Mouse (Mus musculus): ENCODE results near the gene Bcr. TPM values are rescaled to one million over a fixed set of nuclear protein-coding genes. Genes with fewer than 3 reads are reported as not detected.
A peak's percentile ranks its signal among the peaks of the same experiment; 100 is the strongest.

Gene Bcr
- polyA plus RNA-seq, 1 experiment from 2014 or later: 14.3 TPM

DNA sequence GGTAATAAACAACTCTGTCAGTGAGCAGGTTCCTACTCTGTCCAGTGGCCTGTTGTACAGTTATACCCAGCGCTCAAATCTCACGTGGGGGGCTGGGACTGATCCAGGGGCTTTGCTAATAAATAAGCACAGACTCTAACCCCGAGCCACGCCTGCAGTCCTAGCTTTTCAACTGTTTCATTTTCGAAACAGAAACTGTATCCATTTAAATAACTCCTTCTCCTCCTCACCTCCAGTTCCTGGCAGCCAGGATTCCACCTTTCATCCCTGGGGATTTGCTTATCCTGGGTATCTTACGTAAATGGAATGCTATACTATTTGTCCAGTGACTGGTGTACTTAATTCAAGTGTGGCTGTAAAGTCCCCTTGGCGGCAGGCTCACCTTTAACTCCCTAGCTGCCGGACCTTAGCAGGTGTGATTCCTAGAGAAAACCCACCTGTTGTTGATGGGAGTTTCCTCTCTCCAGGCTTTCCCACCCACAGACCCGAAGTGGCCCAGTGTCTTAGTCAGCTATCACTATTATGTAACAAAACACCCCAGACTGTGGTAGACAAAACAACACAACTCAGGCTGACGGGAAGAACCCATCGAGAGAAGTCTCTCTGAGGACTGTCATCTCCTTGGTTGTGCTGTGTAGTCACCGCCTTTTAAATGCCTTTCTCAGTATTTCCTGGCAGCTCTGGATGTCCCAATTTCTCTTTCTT lies 8.4 kb downstream of the Bcr start:
- 0 out of 2 replicates have a peak, but pooled peaks cover 4% of the 10 kb centered on the region for H3K27me3 ChIP-seq (replicated peaks)
- no peak overlapping the region for H3K4me3 ChIP-seq
- H3K9me3 ChIP-seq: no peaks in the 10 kb centered on the region
- ATAC-seq (ENCODE audit: extremely low read depth, insufficient number of reproducible peaks, low FRiP score, low TSS enrichment): no peak
- H3K4me2 ChIP-seq: peak overlapping the region; percentile 36
- peaks cover 75% of the 10 kb centered on the region for H3K4me1 ChIP-seq
- no peak overlapping the region for H3K9ac ChIP-seq
- 45% methylated on average over 12 of the region's 12 CpGs for WGBS
- H3K36me3 ChIP-seq: peaks cover 10% of the 10 kb centered on the region
- no peak overlapping the region for H3K27ac ChIP-seq (replicated peaks)

DNA sequence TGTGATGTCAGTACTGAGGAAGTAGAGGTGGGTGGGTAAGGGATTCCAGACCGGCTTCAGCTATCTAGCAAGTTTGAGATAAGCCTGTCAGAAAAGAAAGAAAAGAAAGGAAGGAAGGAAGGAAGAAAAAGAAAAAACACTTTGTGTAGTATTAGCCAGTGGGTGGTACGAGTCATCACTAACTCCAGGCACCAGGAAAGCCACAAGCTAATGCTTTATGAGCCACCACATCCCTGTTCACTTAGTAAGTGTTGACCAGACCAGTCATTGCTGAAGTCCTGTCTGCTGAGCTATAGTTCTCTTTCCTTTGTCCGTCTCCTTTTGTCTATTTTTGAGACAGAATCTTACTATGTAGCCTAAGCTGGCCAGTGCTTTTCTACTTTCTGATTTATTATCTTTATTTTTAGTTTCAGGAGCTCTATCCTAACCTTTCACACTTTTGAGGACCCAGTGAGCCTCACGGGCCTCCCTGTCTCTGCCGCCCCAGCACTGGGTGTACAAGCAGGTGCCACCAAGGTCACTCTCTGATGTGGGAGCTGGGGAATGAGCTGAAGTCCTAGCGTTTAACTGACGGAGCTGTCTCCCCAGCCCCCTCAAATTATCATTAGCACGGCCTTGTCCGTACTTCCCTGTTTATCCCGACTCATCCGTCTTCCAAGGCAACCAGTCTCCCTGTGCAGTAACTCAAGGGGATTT lies 10.0 kb downstream of the Bcr start:
- no peak for ATAC-seq (ENCODE audit: extremely low read depth, insufficient number of reproducible peaks, low FRiP score, low TSS enrichment)
- H3K4me2 ChIP-seq: peak overlapping the region; percentile 3; the same call in 1 of the 2 replicates
- no peaks in the 10 kb centered on the region for H3K9me3 ChIP-seq
- 39% methylated on average over 11 of the region's 11 CpGs for WGBS
- 0 out of 2 replicates have a peak, but pooled peaks cover 4% of the 10 kb centered on the region for H3K27me3 ChIP-seq (replicated peaks)
- H3K27ac ChIP-seq (replicated peaks): peak overlapping the region; percentile 48; the same call in 1 of the 2 replicates
- H3K4me1 ChIP-seq: peaks cover 64% of the 10 kb centered on the region
- H3K4me3 ChIP-seq: no peak overlapping the region
- H3K9ac ChIP-seq: no peak overlapping the region
- peaks cover 4% of the 10 kb centered on the region for H3K36me3 ChIP-seq

DNA sequence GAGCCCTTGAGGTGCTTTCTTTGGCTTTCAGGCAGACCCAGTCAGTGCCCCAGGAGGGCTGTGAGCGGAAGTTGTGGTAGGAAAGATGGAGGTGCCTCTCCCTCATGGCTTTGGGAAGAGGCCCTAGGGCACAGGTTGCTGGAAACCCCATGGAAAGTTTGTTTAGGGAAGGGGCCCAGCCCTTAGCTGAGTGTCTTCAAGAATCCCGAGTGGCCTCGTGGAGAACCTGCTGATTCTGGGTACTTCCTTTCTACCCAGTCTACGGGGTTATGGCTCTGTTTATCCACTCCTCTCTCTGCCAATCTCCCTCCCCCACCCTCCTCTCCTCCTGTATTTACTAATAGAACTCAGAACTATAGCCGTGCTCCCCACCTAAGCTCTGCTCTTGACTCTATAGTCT lies 15.3 kb downstream of the Bcr start:
- H3K4me2 ChIP-seq: no peak overlapping the region
- no peaks in the 10 kb centered on the region for H3K9me3 ChIP-seq
- H3K4me1 ChIP-seq: peaks cover 22% of the 10 kb centered on the region
- H3K9ac ChIP-seq: no peak overlapping the region
- 68% methylated on average over 5 of the region's 5 CpGs for WGBS
- no peak overlapping the region for H3K4me3 ChIP-seq
- peaks cover 7% of the 10 kb centered on the region; the same call in 1 of the 2 replicates for H3K27me3 ChIP-seq (replicated peaks)
- no peak overlapping the region for H3K27ac ChIP-seq (replicated peaks)
- ATAC-seq (ENCODE audit: extremely low read depth, insufficient number of reproducible peaks, low FRiP score, low TSS enrichment): no peak
- no peaks in the 10 kb centered on the region for H3K36me3 ChIP-seq

DNA sequence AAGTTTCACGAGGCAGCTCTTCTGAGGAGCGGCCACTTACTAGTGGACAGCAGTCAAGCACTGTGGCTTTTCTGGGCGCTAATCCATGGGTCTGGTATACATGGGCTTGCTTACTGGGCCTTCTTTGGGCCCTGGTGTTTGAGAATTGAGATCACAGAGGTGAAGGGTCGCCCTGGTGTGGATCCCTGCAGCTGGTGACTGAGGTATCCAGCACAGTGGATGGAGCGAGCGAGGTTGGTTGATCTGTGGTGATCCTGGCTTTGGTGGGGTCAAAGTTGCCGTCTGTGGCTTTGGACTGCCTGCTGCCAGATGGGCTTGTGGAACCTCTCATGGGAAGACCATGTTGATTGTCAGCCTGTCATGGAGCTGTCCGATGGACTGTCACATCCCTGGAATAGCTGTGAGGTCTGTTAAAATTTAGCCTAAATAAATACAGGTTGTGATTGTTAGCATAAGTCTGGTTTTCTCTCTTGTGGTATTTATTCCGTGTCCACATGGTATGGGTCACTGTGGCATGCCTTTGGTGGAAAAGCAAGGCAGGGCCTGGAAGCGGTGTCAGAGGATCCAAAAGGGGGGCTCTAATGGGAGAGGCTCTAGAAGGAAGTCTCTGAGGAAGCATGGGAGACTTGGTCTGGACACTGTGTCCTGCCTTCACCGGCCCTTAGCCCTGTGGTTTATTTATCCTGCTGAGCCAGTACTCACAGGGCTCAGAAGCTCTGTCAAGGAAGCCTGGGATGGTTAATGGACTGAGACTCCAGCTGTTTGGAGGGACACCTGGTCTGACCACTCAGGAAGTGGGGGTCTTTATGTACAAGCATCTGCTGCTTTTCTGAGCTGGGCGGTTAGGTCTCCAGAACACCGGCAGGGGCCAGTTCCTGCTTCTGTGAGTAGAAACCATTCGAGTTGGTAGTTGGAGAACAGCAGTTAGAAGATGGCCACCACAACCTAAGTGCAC lies 18.1 kb downstream of the Bcr start:
- Histone ChIP-seq H3K9ac (no peak overlapping the region), H3K36me3 (no peaks in the 10 kb centered on the region), H3K9me3 (no peaks in the 10 kb centered on the region), H3K27me3 (replicated peaks) (peaks cover 7% of the 10 kb centered on the region; the same call in 1 of the 2 replicates), H3K4me2 (no peak overlapping the region), H3K4me3 (no peak overlapping the region), H3K27ac (replicated peaks) (no peak overlapping the region), H3K4me1 (0 out of 2 replicates have a peak, but pooled peaks cover 4% of the 10 kb centered on the region)
- no peak for ATAC-seq (ENCODE audit: extremely low read depth, insufficient number of reproducible peaks, low FRiP score, low TSS enrichment)
- WGBS: 78% methylated on average over 14 of the region's 14 CpGs

DNA sequence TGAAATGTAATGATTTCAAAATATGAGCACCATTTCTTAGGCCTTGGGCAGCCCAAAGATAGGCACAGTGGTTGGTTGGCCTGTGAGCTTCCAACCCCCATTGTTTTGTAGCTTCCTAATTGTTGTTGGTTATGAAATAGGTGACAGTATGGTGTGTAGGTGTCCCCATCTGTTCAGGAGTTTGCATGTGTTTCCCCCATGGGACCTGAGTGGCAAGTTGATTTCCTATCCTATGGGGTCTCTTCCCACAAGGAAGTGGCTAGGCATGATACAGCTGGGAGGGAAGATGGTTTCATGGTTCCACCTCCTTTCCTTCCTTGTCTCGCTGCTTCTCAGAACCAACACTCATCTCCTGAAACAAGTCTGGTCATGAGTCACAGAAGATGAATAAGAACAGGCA lies 24.9 kb downstream of the Bcr start:
- ATAC-seq (ENCODE audit: extremely low read depth, insufficient number of reproducible peaks, low FRiP score, low TSS enrichment): no peak
- no peak overlapping the region for H3K4me2 ChIP-seq
- H3K27ac ChIP-seq (replicated peaks): no peak overlapping the region
- no peaks in the 10 kb centered on the region for H3K36me3 ChIP-seq
- H3K4me1 ChIP-seq: no peaks in the 10 kb centered on the region
- H3K9me3 ChIP-seq: no peaks in the 10 kb centered on the region
- 62% methylated on average over 1 of the region's 1 CpGs for WGBS
- peaks cover 11% of the 10 kb centered on the region; the same call in 1 of the 2 replicates for H3K27me3 ChIP-seq (replicated peaks)
- no peak overlapping the region for H3K9ac ChIP-seq
- no peak overlapping the region for H3K4me3 ChIP-seq

DNA sequence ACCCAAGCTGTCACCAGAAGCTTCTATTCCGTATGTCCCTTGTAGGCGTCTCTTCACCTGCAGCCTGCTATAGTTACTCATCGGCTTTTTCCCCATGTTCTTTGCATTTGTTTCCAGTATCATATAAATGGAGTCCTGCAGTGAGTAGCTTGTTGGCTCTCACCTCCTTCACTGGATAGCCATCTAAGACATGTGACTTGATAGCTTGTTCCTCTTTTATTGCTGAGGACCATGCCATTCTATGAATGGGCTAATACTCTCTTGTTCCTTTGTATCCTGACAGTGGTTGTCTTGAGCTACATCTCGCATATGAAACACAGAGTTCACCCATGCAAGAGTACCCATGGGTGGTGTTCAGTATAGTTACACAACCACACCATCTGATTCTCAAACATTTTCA lies 28.1 kb downstream of the Bcr start:
- no peak overlapping the region for H3K4me3 ChIP-seq
- H3K36me3 ChIP-seq: no peaks in the 10 kb centered on the region
- peaks cover 21% of the 10 kb centered on the region for H3K4me1 ChIP-seq
- no peak overlapping the region for H3K9ac ChIP-seq
- ATAC-seq (ENCODE audit: extremely low read depth, insufficient number of reproducible peaks, low FRiP score, low TSS enrichment): no peak
- WGBS: 92% methylated on average over 4 of the region's 4 CpGs
- H3K9me3 ChIP-seq: no peaks in the 10 kb centered on the region
- H3K4me2 ChIP-seq: no peak overlapping the region
- peaks cover 32% of the 10 kb centered on the region for H3K27me3 ChIP-seq (replicated peaks)
- no peak overlapping the region for H3K27ac ChIP-seq (replicated peaks)

DNA sequence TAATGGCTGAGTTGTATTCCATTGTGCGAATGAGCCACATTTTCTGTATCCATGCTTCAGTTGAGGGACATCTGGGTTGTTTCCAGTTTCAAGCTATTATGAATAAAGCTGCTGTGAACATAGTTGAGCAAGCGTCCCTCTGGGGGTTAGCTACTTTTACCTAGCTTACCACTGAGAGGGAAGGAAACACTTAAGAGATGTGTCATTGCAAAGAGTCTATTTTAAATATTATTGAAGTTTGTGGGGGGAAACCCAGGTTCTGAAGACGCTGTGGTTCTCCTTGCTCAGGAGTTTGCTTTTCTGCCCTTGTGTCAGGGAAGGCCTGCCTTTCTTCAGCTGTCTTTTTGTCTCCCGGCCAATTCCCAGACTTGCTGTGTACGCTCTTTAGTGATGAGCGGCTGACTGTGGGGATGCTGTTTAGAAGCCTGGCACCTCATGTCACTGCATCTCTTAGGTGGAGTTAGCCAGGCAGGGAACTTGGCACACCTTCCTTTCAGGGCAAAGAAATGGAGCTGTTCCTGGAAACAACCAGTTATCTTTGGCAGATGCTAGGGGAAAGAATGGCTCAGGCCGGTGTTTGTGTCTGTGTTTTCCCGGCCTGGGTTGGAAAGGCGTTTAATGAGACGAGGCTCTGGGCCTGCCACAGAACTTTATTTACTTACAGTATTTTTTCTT lies 31.2 kb downstream of the Bcr start:
- Histone ChIP-seq H3K27ac (replicated peaks) (peak overlapping the region; percentile 1), H3K4me2 (no peak overlapping the region), H3K36me3 (no peaks in the 10 kb centered on the region), H3K4me1 (peaks cover 40% of the 10 kb centered on the region), H3K9ac (no peak overlapping the region), H3K27me3 (replicated peaks) (peaks cover 55% of the 10 kb centered on the region), H3K4me3 (no peak overlapping the region), H3K9me3 (no peaks in the 10 kb centered on the region)
- WGBS: 63% methylated on average over 10 of the region's 10 CpGs
- no peak for ATAC-seq (ENCODE audit: extremely low read depth, insufficient number of reproducible peaks, low FRiP score, low TSS enrichment)

DNA sequence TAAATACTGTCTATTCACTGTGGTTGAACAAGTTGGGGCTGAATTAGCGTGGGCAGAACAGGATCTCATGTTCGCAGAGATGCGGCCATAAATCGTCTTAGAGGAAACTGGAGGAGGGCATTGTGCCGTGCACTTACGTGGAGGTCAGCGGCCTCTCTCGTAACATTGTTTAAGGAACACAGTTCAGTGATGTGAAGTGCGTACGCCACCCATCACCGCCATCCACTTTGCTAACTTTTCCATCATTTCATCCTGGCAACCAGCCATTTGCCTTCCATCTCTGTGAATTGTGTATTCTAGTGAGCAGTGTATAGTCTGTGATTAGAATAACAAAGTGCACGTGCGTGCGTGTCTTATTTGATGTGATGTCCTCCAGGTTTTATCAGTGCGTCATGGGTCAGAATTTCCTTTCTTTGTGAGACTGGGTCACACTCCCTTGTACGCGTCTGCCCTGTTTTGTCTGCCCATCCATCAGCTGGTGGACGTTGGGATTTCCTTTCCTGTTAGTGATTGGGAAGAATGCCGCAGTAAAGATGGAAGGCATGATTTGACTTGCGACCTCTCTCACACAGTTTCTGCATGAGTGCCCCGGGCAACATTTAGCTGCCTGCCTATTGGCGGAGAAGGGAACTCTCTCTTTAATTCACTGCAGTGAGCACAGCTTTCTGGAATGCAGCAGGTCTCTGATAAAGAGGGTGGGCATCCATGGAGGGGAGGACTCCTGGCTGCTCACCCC lies 33.0 kb downstream of the Bcr start:
- no peak overlapping the region for H3K27ac ChIP-seq (replicated peaks)
- WGBS: 49% methylated on average over 22 of the region's 22 CpGs
- H3K9ac ChIP-seq: no peak overlapping the region
- peaks cover 62% of the 10 kb centered on the region for H3K27me3 ChIP-seq (replicated peaks)
- no peak overlapping the region for H3K4me3 ChIP-seq
- ATAC-seq (ENCODE audit: extremely low read depth, insufficient number of reproducible peaks, low FRiP score, low TSS enrichment): no peak
- H3K9me3 ChIP-seq: no peaks in the 10 kb centered on the region
- H3K4me1 ChIP-seq: peaks cover 57% of the 10 kb centered on the region
- H3K4me2 ChIP-seq: peak overlapping the region; percentile 6
- H3K36me3 ChIP-seq: no peaks in the 10 kb centered on the region

DNA sequence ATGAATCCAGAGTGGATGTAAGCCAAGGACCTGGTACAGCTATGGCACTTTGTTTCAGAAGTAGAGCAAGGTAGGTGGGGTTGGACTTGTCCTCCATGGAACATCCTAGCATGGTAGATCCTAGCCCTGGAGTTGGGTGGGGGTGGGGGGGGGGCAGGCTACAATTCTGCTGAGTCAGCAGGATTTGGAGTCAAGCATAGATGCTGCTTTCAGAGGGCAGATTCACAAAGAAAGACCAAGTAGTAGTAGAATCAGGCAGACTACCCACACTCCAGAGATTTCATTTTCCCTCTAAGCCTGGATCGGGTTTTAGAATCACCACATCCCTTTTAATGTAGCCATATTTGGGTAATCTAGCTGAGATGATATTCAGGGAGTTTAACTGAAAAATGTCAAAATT lies 33.9 kb downstream of the Bcr start:
- Histone ChIP-seq H3K36me3 (no peaks in the 10 kb centered on the region), H3K9me3 (no peaks in the 10 kb centered on the region), H3K27me3 (replicated peaks) (peaks cover 68% of the 10 kb centered on the region), H3K4me3 (no peak overlapping the region), H3K9ac (no peak overlapping the region), H3K27ac (replicated peaks) (no peak overlapping the region), H3K4me1 (peaks cover 65% of the 10 kb centered on the region), H3K4me2 (no peak overlapping the region)
- ATAC-seq (ENCODE audit: extremely low read depth, insufficient number of reproducible peaks, low FRiP score, low TSS enrichment): no peak
- 84% methylated on average over 1 of the region's 1 CpGs for WGBS

DNA sequence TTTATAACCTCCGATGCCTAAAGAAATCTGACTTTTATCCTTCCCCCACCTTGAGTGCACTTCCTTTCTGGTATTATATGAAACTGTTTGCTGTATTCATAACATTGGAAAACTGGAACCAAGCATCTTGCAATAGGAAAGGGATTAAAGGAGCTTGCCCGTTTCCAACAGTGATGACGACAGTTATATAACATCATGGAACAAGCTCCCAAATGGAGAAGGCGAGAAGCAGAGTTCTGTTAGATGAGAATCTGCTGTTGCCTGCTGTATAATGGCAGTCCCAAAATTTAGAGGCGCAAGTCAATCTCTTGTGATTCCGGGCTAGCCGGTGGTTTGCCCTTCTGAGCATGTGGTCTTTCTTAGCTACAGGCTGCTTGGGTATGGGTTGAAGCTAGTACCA lies 34.8 kb downstream of the Bcr start:
- Histone ChIP-seq H3K4me2 (no peak overlapping the region), H3K27ac (replicated peaks) (no peak overlapping the region), H3K27me3 (replicated peaks) (peaks cover 68% of the 10 kb centered on the region), H3K9me3 (no peaks in the 10 kb centered on the region), H3K9ac (no peak overlapping the region), H3K4me1 (peaks cover 71% of the 10 kb centered on the region), H3K36me3 (no peaks in the 10 kb centered on the region), H3K4me3 (no peak overlapping the region)
- WGBS: 92% methylated on average over 7 of the region's 7 CpGs
- no peak for ATAC-seq (ENCODE audit: extremely low read depth, insufficient number of reproducible peaks, low FRiP score, low TSS enrichment)

All from heart, embryonic 13.5 days (tissue).